Mouse (Mus musculus) cerebellum, adult 9-11 months (tissue): ENCODE measurements around the gene Sephs2.

ENCODE experiments used
- DNase-seq: peaks from one replicate; pipeline ENCODE4 v3.0.0; 2022

Sephs2 gene

GRCm38 (mm10) chr7:127231826-127232621 lies 41.8 kb downstream of the Sephs2 start:
- DNase-seq, result peak; percentile 18

GRCm38 (mm10) chr7:127231376-127231775 lies 42.5 kb downstream of the Sephs2 start:
- DNase-seq, result no peak

GRCm38 (mm10) chr7:127228615-127229303 lies 45.1 kb downstream of the Sephs2 start:
- DNase-seq, result peak; percentile 76

- no peak for DNase-seq
Observed at GRCm38 (mm10) chr7:127225147-127225995, 48.5 kb downstream of the Sephs2 start.

GRCm38 (mm10) chr7:127224616-127225015 lies 49.2 kb downstream of the Sephs2 start:
- DNase-seq, result no peak

- DNase-seq, result no peak
Observed at GRCm38 (mm10) chr7:127223515-127224478, 50.1 kb downstream of the Sephs2 start.

GRCm38 (mm10) chr7:127223106-127223505 lies 50.7 kb downstream of the Sephs2 start:
- DNase-seq, result no peak
